Mouse (Mus musculus) C2C12 (cell line): ENCODE data around the gene Sox5.

Source experiments
- CTCF ChIP-seq: IDR thresholded peaks from one replicate; pipeline ENCODE4 v1.5.1; 2011; ENCODE audit not compliant: control insufficient read depth, insufficient read depth, insufficient read length
- FOSL1 ChIP-seq: IDR thresholded peaks from one replicate; pipeline ENCODE4 v1.8.0; 2011; ENCODE audit warnings: mild to moderate bottlenecking, low read length; ENCODE audit not compliant: poor library complexity, insufficient read depth, severe bottlenecking
- MAX ChIP-seq: IDR thresholded peaks from one replicate; pipeline ENCODE4 v1.6.1; 2011; ENCODE audit warnings: mild to moderate bottlenecking, control low read depth
- USF1 ChIP-seq: IDR thresholded peaks from one replicate; pipeline ENCODE4 v1.6.1; 2011; ENCODE audit warnings: low read depth, mild to moderate bottlenecking, control low read depth, moderate library complexity

DNA sequence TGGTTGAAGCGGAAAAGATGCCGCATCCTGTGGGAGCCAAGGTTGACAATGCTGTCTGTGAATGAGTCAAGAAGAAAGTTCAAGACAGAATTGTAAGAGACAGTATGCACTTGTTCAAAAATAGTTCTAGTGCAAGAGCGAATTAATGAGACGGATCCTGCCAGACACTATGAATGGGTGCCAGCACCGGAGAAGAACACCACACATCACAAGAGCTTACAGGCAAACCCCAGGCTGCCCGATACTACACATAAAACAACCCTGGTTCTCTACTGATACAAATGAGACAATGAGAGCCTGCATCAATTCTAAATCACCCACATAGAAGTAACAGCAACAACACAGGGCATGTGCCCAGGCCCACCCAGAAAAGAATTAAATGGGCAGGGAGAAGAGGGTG is 8.0 kb downstream of the Sox5 start:
- TF ChIP-seq CTCF (no peak), MAX (no peak), FOSL1 (no peak), USF1 (no peak)
